Mouse (Mus musculus) T-helper 17 cell (primary cell): Measurements from ENCODE around the gene Rgs3.

Source experiments
- in situ Hi-C, 2 experiments: fragments of 300-600 bp; cut with MboI, MseI; formaldehyde crosslinking; loops; 1 replicate in 1 of 2; 2 replicates in 1 of 2; pipeline ENCODE4 v1.15.1; 2025; ENCODE audit warnings: high pct_unique_total_duplicates in 2 of 2

Rgs3 gene

DNA sequence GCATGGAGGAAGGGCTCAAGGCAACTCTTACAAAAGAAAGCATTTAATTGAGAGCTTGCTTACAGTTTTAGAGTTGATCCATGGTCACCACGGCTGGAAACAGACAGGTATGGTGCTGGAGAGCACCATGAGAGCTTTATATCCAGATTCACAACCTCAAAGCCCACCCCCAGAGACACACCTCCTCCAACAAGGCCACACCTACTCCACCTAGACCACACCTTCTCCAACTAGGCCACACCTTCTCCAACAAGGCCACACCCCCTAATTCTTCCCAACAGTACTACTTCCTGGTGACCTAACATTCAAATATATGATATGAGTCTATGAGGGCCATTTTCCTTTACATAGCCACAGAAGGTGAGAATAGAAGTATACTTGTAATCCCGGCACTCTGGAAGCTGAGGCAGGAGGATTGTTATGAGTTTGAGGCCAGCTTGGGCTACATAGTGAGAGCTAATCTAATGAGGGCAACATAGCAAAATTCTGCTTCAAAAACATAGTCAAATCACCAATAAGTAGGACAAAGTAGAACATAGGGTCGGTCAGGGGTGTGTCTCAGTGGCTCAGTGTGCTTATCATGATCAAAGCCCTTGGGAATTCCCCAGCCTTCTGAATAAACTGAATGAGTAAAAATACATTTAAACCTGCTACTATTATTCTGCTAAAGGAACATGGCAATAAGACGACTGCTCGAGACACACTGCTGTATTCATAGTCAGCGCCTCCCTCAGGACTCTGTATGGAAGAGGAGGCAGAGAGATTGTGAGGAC is 180.8 kb downstream of the Rgs3 start:
- in situ Hi-C loops, result loop anchor here in 1 of 2 experiments (5.0 kb wide), 1 partner anchor 53 kb away; no protein-coding TSS in a partner anchor

DNA sequence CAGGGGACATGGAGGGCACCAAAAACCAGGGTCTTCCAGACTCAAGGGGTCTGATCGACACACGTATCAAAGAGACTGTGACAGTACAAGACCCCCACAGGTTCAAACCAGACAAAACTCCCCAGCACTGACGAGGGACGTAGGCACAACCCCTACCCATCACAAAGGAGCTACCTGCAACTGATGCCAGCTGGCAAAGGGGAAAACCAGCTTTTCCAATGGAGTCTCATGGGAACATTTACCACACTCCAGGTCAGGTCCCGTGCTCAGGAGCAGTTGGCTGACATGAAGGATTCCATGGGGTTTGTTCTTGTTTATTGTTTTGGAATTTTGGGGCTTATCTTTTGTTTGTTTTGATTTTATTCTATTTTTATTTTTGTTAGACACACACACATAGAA is 181.4 kb downstream of the Rgs3 start:
- in situ Hi-C loops, result loop anchor here in 1 of 2 experiments (5.0 kb wide), 1 partner anchor 54 kb away; no protein-coding TSS in a partner anchor

GRCm38 (mm10) chr4:62741601-62742000 is 182.0 kb downstream of the Rgs3 start:
- in situ Hi-C loops, result loop anchor here in 1 of 2 experiments (5.0 kb wide), 1 partner anchor 54 kb away; no protein-coding TSS in a partner anchor

- in situ Hi-C loops, result loop anchor here in 1 of 2 experiments (5.0 kb wide), 1 partner anchor 56 kb away; no protein-coding TSS in a partner anchor
These were observed 183.5 kb downstream of the Rgs3 start for GRCm38 (mm10) chr4:62742885-62743760.

GRCm38 (mm10) chr4:62744534-62744956 is 184.9 kb downstream of the Rgs3 start:
- in situ Hi-C loops, result loop anchor here in 1 of 2 experiments (5.0 kb wide), 1 partner anchor 57 kb away; no protein-coding TSS in a partner anchor

- in situ Hi-C loops, result loop anchor here in 1 of 2 experiments (5.0 kb wide), 1 partner anchor 58 kb away; no protein-coding TSS in a partner anchor
These were observed 185.5 kb downstream of the Rgs3 start for GRCm38 (mm10) chr4:62744985-62745638.
